Mouse (Mus musculus): ENCODE measurements around the gene Bex3. TPM values are rescaled to one million over a fixed set of nuclear protein-coding genes. Genes with fewer than 3 reads are reported as not detected.
"Not testable (repeated sequence)": the region's sequence is repeated elsewhere in the genome, so short reads cannot be mapped to it uniquely, and the experiment has no call there.

Gene Bex3
- 358 and 629 TPM in 2 replicates for total RNA-seq (2012; rRNA removed)

DNA sequence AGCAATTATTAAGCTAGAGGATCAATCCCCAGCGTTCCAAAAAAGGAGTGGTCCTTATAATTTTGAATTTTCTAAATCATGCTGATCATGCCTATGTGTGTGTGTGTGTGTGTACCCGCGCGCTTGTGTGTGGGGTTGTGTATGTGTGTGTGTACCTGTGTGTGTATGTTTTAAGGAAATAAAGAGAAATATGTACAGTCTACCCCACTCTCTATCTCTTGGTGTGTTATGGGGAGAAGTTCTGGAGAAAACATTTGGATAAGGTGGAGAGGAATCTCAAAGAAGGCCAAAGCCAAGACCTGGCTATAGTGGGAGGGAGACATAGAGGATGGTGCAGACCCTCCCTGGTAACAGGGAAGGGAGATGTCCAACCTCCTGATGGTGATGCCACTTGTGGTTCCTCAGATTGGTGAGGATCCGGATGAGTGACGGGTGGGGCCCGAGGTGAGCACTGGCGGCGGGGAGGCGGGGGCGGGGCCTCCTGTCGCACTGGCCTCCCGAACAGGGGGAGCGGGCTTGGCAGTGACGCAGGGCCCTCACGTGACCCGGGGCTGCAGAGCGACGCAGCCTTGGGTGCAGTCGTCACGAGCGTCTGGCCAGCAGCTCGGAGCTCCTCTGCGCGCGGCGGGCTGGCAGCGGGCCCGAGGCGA is at the start of gene Bex3:
TSS of gene Bex3 (plus strand) at position 511 of the 650 bp plus-strand sequence.
- DNase-seq (ENCODE audit: low read depth, low spot score) = not testable (repeated sequence)

DNA sequence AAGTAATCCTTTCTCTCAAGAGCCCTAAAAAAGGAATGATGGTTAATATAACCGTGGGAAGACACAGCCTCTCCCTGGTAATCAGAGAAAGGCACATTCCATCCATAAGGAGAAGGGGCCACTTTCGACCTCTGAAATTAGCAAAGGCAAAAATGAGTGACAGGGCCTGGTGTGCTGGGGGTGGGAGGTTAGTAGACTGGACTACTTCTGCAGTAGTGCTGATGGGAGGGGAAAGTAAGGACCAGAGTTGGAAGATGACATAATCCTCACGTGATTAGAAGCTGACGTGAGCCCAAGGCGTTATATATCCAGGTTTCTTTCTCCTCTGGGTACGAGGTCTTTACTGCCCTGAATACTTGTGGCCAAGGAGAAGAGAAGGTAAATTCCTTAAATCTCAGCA is 46.3 kb upstream of the Bex3 start:
- TF ChIP-seq CHD2 (IDR thresholded peaks at IDR 0.05; ENCODE audit: low read depth, low read length) (no peak), MAFK (IDR thresholded peaks at IDR 0.05; ENCODE audit: insufficient read depth, low read depth, low read length) (no peak), HCFC1 (IDR thresholded peaks at IDR 0.05; ENCODE audit: borderline replicate concordance, insufficient read depth, low read length) (no peak), ZC3H11A (IDR thresholded peaks at IDR 0.05; ENCODE audit: borderline replicate concordance, low read depth, low read length) (no peak), ZNF384 (IDR thresholded peaks at IDR 0.05; ENCODE audit: low read depth, low read length) (no peak)
- Histone ChIP-seq H3K9me3 (ENCODE audit: control insufficient read depth, insufficient read depth, low read depth, low read length) (no peaks in the 10 kb centered on the region), H3K9ac (ENCODE audit: insufficient read depth, low read depth, low read length, poor library complexity, severe bottlenecking) (no peak overlapping the region), H3K4me3 (ENCODE audit: insufficient read depth in 1 of 2, low read depth in 1 of 2, low read length in 2 of 2, poor library complexity in 1 of 2, severe bottlenecking in 1 of 2) (no peak overlapping the region), H3K4me1 (ENCODE audit: control insufficient read depth in 2 of 2, insufficient read depth in 2 of 2, low read length in 2 of 2, poor library complexity in 1 of 2) (no peaks in the 10 kb centered on the region), H3K36me3 (ENCODE audit: control insufficient read depth, insufficient read depth, low read length, poor library complexity, severe bottlenecking) (no peaks in the 10 kb centered on the region), H3K27ac (ENCODE audit: insufficient read depth, low read depth, low read length, poor library complexity, severe bottlenecking) (no peak overlapping the region)
- in situ Hi-C loops (cut with MboI; ENCODE audit: low sequenced_read_pairs in 2 of 2, unreplicated experiment in 2 of 2) = no loop called here
- DNase-seq (ENCODE audit: low read depth, low spot score) = no peak

More for the DNA sequence above, at the start of gene Bex3:
- H3K27ac ChIP-seq (ENCODE audit: insufficient read depth, low read depth, low read length, poor library complexity, severe bottlenecking) = peak within 1 kb of the TSS; percentile 74; the same call in 1 of the 2 replicates
- H3K4me1 ChIP-seq (ENCODE audit: control insufficient read depth in 2 of 2, insufficient read depth in 2 of 2, low read length in 2 of 2, poor library complexity in 1 of 2); in situ Hi-C loops (cut with MboI; ENCODE audit: low sequenced_read_pairs in 2 of 2, unreplicated experiment in 2 of 2); H3K9me3 ChIP-seq (ENCODE audit: control insufficient read depth, insufficient read depth, low read depth, low read length): not testable (repeated sequence)
- H3K4me3 ChIP-seq (ENCODE audit: insufficient read depth in 1 of 2, low read depth in 1 of 2, low read length in 2 of 2, poor library complexity in 1 of 2, severe bottlenecking in 1 of 2) = peak within 1 kb of the TSS; percentile 73 to 77
- H3K36me3 ChIP-seq (ENCODE audit: control insufficient read depth, insufficient read depth, low read length, poor library complexity, severe bottlenecking) = peaks cover 11% of the 10 kb centered on the region
- H3K9ac ChIP-seq (ENCODE audit: insufficient read depth, low read depth, low read length, poor library complexity, severe bottlenecking) = peak within 1 kb of the TSS; percentile 65

DNA sequence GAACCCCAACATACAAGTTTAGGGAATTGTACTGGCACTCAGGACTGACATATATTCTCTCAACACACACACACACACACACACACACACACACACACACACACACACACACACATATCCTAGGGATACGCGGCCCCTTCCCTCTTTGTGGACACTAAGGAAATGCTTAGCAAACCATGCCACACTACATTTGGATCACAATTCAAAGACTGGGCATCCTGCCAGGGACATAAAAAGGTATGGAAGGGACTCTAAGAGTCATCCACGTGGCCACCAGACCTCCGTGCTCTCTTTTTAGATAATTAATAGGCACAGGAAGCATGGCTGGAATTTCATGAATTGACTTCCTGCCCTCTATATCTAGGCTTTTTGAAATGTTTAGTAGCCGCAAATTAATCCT is 42.3 kb upstream of the Bex3 start:
- in situ Hi-C loops (cut with MboI; ENCODE audit: low sequenced_read_pairs in 2 of 2, unreplicated experiment in 2 of 2) = no loop called here
- Histone ChIP-seq H3K9ac (ENCODE audit: insufficient read depth, low read depth, low read length, poor library complexity, severe bottlenecking) (no peak overlapping the region), H3K9me3 (ENCODE audit: control insufficient read depth, insufficient read depth, low read depth, low read length) (no peaks in the 10 kb centered on the region), H3K27ac (ENCODE audit: insufficient read depth, low read depth, low read length, poor library complexity, severe bottlenecking) (no peak overlapping the region), H3K4me1 (ENCODE audit: control insufficient read depth in 2 of 2, insufficient read depth in 2 of 2, low read length in 2 of 2, poor library complexity in 1 of 2) (no peaks in the 10 kb centered on the region), H3K36me3 (ENCODE audit: control insufficient read depth, insufficient read depth, low read length, poor library complexity, severe bottlenecking) (no peaks in the 10 kb centered on the region), H3K4me3 (ENCODE audit: insufficient read depth in 1 of 2, low read depth in 1 of 2, low read length in 2 of 2, poor library complexity in 1 of 2, severe bottlenecking in 1 of 2) (no peak overlapping the region)
- DNase-seq (ENCODE audit: low read depth, low spot score) = no peak
- TF ChIP-seq HCFC1 (IDR thresholded peaks at IDR 0.05; ENCODE audit: borderline replicate concordance, insufficient read depth, low read length) = no peak
- TF ChIP-seq ZC3H11A (IDR thresholded peaks at IDR 0.05; ENCODE audit: borderline replicate concordance, low read depth, low read length) = no peak
- TF ChIP-seq CHD2 (IDR thresholded peaks at IDR 0.05; ENCODE audit: low read depth, low read length) = no peak
- TF ChIP-seq ZNF384 (IDR thresholded peaks at IDR 0.05; ENCODE audit: low read depth, low read length) = no peak

DNA sequence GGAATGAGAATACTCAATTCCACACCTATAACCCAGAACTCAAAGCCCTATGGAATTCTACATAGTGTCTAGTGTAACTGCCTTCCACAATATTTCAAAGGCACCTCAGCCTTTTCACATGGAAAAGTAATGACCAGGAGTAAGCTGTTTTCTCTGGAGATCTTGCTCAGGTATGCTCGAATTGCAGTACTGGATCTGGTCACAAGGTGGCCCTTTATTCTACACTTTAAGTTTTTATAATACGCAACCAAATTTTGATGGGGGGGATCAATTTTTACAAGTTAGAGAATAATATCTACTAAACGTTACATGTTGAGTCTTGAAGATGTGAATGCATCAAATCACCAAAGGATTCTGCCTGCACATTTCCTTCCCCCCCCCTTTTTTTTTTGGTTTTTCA is 31.9 kb upstream of the Bex3 start:
- in situ Hi-C loops (cut with MboI; ENCODE audit: low sequenced_read_pairs in 2 of 2, unreplicated experiment in 2 of 2) = no loop called here
- no peaks in the 10 kb centered on the region for H3K4me1 ChIP-seq (ENCODE audit: control insufficient read depth in 2 of 2, insufficient read depth in 2 of 2, low read length in 2 of 2, poor library complexity in 1 of 2)
- DNase-seq (ENCODE audit: low read depth, low spot score) = no peak

DNA sequence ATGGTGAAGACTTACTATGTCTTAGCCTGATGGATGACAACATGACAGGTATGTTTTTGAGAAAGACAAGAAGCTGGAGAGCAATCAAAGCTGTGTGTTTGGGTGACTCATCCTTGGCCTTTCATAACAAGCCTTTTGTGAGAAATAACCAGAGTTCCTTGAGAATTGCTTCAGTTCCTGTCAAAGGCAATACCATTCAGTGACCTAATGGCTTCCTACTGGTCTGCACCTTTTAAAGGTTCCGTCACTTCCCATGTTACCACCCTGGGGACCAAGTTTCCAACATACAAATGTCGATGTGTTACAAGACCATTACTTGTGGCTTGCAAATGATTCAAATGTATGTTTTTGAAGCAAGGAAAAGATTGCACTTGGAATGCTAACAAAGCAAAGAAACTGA is 26.9 kb upstream of the Bex3 start:
- Histone ChIP-seq H3K9me3 (ENCODE audit: control insufficient read depth, insufficient read depth, low read depth, low read length) (no peaks in the 10 kb centered on the region), H3K9ac (ENCODE audit: insufficient read depth, low read depth, low read length, poor library complexity, severe bottlenecking) (no peak overlapping the region), H3K4me3 (ENCODE audit: insufficient read depth in 1 of 2, low read depth in 1 of 2, low read length in 2 of 2, poor library complexity in 1 of 2, severe bottlenecking in 1 of 2) (no peak overlapping the region), H3K27ac (ENCODE audit: insufficient read depth, low read depth, low read length, poor library complexity, severe bottlenecking) (no peak overlapping the region), H3K4me1 (ENCODE audit: control insufficient read depth in 2 of 2, insufficient read depth in 2 of 2, low read length in 2 of 2, poor library complexity in 1 of 2) (no peaks in the 10 kb centered on the region), H3K36me3 (ENCODE audit: control insufficient read depth, insufficient read depth, low read length, poor library complexity, severe bottlenecking) (no peaks in the 10 kb centered on the region; the same call in 1 of the 2 replicates)
- TF ChIP-seq MAFK (IDR thresholded peaks at IDR 0.05; ENCODE audit: insufficient read depth, low read depth, low read length) (no peak), ZNF384 (IDR thresholded peaks at IDR 0.05; ENCODE audit: low read depth, low read length) (no peak), ZC3H11A (IDR thresholded peaks at IDR 0.05; ENCODE audit: borderline replicate concordance, low read depth, low read length) (no peak), HCFC1 (IDR thresholded peaks at IDR 0.05; ENCODE audit: borderline replicate concordance, insufficient read depth, low read length) (no peak), CHD2 (IDR thresholded peaks at IDR 0.05; ENCODE audit: low read depth, low read length) (no peak)
- in situ Hi-C loops (cut with MboI; ENCODE audit: low sequenced_read_pairs in 2 of 2, unreplicated experiment in 2 of 2) = no loop called here
- no peak for DNase-seq (ENCODE audit: low read depth, low spot score)

More for the DNA sequence above, 31.9 kb upstream of the Bex3 start:
- Histone ChIP-seq H3K27ac (ENCODE audit: insufficient read depth, low read depth, low read length, poor library complexity, severe bottlenecking) (no peak overlapping the region), H3K9ac (ENCODE audit: insufficient read depth, low read depth, low read length, poor library complexity, severe bottlenecking) (no peak overlapping the region), H3K4me3 (ENCODE audit: insufficient read depth in 1 of 2, low read depth in 1 of 2, low read length in 2 of 2, poor library complexity in 1 of 2, severe bottlenecking in 1 of 2) (no peak overlapping the region), H3K36me3 (ENCODE audit: control insufficient read depth, insufficient read depth, low read length, poor library complexity, severe bottlenecking) (no peaks in the 10 kb centered on the region), H3K9me3 (ENCODE audit: control insufficient read depth, insufficient read depth, low read depth, low read length) (no peaks in the 10 kb centered on the region)
- TF ChIP-seq ZNF384 (IDR thresholded peaks at IDR 0.05; ENCODE audit: low read depth, low read length) = no peak

Measured in ES-E14 (cell line).